Mouse (Mus musculus) G1E (cell line): Measurements from ENCODE around the gene Atad5.

Experiments
- CTCF ChIP-seq: IDR thresholded peaks from 2 replicates; pipeline ENCODE4 v1.5.1; 2012; ENCODE audit warnings: low read depth, low read length, inconsistent platforms, mixed read lengths
- GATA1 ChIP-seq: IDR thresholded peaks from 2 replicates; pipeline ENCODE4 v1.6.1; 2012; ENCODE audit warnings: borderline replicate concordance, low read length, inconsistent platforms, mixed read lengths
- GATA2 ChIP-seq: IDR thresholded peaks from 2 replicates; pipeline ENCODE4 v1.6.1; 2012; ENCODE audit warnings: low read depth, low read length, inconsistent platforms, borderline replicate concordance
- POLR2AphosphoS5 ChIP-seq: IDR thresholded peaks from 2 replicates; pipeline ENCODE4 v1.6.1; 2012; ENCODE audit warnings: low read depth, low read length, inconsistent platforms; ENCODE audit not compliant: insufficient replicate concordance
- TAL1 ChIP-seq: conservative IDR thresholded peaks from 2 replicates; pipeline ENCODE4 v1.6.1; 2012; ENCODE audit warnings: low read depth, low read length, inconsistent platforms, mixed read lengths

GRCm38 (mm10) chr11:80181021-80181749 is 92.0 kb downstream of the Atad5 start:
- TF ChIP-seq CTCF (no peak), TAL1 (no peak), GATA2 (no peak), GATA1 (no peak), POLR2AphosphoS5 (no peak)
